Mouse (Mus musculus): ENCODE results near the gene Cpne8. TPM values are rescaled to one million over a fixed set of nuclear protein-coding genes. Genes with fewer than 3 reads are reported as not detected.

The Cpne8 gene
- total RNA-seq (2023; ENCODE audit: inconsistent age): not detected in 4 replicates

GRCm38 (mm10) chr15:90678985-90679759, at the start of gene Cpne8:
Gene Cpne8 (minus strand): TSS chr15:90679432.

